Mouse (Mus musculus) forebrain, embryonic 12.5 days (tissue): ENCODE results near the gene Ptx4. TPM values are rescaled to one million over a fixed set of nuclear protein-coding genes. Genes with fewer than 3 reads are reported as not detected.

Experiments
- ATAC-seq: fragments of 200-750 bp; cut with Nextera tagmentation; 2 replicates; pipeline ENCODE4 v1.8.0; 2017; ENCODE audit warnings: moderate TSS enrichment; ENCODE audit not compliant: low FRiP score
- H3K27ac ChIP-seq: fragments of 300-500 bp; sonication (generic); 2 replicates; pipeline ENCODE4 v1.5.1; 2016; ENCODE audit warnings: mild to moderate bottlenecking
- H3K27me3 ChIP-seq: fragments of 300-500 bp; sonication (generic); 2 replicates; pipeline ENCODE4 v1.6.1; 2016; ENCODE audit warnings: mild to moderate bottlenecking
- H3K36me3 ChIP-seq: fragments of 300-500 bp; sonication (generic); replicated peaks from 2 replicates; pipeline ENCODE4 v1.6.1; 2016; ENCODE audit warnings: mild to moderate bottlenecking
- H3K4me1 ChIP-seq: fragments of 300-500 bp; sonication (generic); 2 replicates; pipeline ENCODE4 v1.6.1; 2016
- H3K4me2 ChIP-seq: fragments of 300-500 bp; sonication (generic); 2 replicates; pipeline ENCODE4 v1.6.1; 2016; ENCODE audit warnings: mild to moderate bottlenecking, moderate library complexity
- H3K4me3 ChIP-seq: fragments of 300-500 bp; sonication (generic); replicated peaks from 2 replicates; pipeline ENCODE4 v1.5.1; 2016; ENCODE audit warnings: mild to moderate bottlenecking
- H3K9ac ChIP-seq: fragments of 300-500 bp; sonication (generic); 2 replicates; pipeline ENCODE4 v1.6.1; 2016; ENCODE audit warnings: mild to moderate bottlenecking
- H3K9me3 ChIP-seq: fragments of 300-500 bp; sonication (generic); 2 replicates; pipeline ENCODE4 v1.6.1; 2016
- WGBS: fragments of 180-500 bp; shearing (Covaris S2); methylation state at CpG from one replicate; pipeline ENCODE4 v1.1.7; 2016; 5-methylcytosine and 5-hydroxymethylcytosine counted together
- polyA plus RNA-seq: library from polyadenylated mRNA; unstranded; fragments of >200 nt; fragmentation: Nextera tagmentation; extraction: Ambion mirVana; gene quantifications from 2 replicates; pipeline ENCODE4 v1.2.1, GENCODE M21; 2016

The Ptx4 gene
- polyA plus RNA-seq, 1 experiment from 2014 or later = 0.18 TPM

DNA sequence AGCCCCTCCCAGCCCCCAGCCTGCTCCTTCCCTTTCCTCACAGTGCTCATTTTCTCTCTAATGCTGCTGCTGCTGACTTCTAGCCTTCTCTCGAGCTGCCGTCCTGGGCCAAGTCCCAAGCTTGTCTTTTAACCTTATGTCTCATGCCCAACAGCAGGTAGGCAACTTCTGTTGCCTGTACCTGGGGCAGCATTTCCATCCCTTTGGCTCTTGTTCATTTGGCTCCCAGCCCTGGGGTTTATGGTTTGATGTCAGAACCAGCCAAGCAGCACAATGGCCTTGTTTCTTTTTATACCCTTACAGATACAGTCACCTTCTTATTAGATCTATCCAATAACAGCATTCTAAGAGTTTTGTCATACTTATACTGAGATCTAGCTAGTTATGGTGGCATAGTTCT lies 24.3 kb upstream of the Ptx4 start:
- H3K36me3 ChIP-seq = peaks cover 70% of the 10 kb centered on the region
- no peaks in the 10 kb centered on the region for H3K9me3 ChIP-seq
- no peak for ATAC-seq
- H3K4me1 ChIP-seq = no peaks in the 10 kb centered on the region
- no peaks in the 10 kb centered on the region for H3K27me3 ChIP-seq
- H3K4me2 ChIP-seq = no peak overlapping the region
- no peak overlapping the region for H3K27ac ChIP-seq
- H3K4me3 ChIP-seq = no peak overlapping the region
- H3K9ac ChIP-seq = no peak overlapping the region
- WGBS = 87% methylated on average over 2 of the region's 2 CpGs

DNA sequence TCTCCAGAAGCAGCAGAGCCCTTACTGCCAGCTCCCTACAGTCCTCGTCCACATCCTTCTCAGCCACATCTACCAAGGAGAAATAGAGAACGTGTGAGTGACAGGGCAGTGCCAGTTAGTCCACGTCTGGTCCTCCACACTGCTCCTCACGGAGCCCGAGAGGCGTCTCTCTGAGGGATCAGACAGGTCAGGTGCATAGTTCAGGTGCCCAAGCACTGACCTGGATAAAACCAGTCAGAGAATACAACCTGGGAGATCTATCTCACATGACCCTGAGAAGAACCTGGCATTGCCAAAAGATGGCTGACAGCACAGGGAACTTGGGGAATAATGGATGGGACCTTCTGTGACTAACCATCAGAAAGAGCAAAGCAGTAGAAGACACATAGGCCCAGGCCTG lies 20.5 kb upstream of the Ptx4 start:
- Histone ChIP-seq H3K4me1 (no peaks in the 10 kb centered on the region), H3K9ac (no peak overlapping the region), H3K27me3 (no peaks in the 10 kb centered on the region), H3K4me2 (no peak overlapping the region), H3K4me3 (no peak overlapping the region), H3K36me3 (peaks cover 81% of the 10 kb centered on the region), H3K9me3 (no peaks in the 10 kb centered on the region), H3K27ac (no peak overlapping the region)
- no peak for ATAC-seq
- 90% methylated on average over 6 of the region's 6 CpGs for WGBS

DNA sequence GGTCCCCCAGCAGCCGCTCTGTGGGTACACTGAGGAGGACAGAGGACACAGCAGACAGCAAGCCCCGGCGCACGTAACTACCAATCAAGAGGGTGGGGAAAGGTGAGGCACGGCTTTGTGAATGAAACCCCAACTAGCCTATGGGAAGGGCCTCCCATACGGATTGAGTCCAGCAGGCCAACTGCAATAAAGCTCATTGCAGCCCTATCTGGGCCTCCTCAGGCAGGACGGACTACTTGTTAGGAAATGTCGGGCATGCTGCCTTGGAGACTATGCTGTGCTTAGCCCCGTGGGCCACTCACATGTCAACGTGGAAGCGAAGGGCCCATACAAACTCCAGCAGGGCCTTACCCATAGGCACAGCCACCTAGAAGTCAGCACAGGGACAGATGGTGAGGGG lies 19.2 kb upstream of the Ptx4 start:
- no peak for ATAC-seq
- Histone ChIP-seq H3K9me3 (no peaks in the 10 kb centered on the region), H3K9ac (no peak overlapping the region), H3K4me2 (no peak overlapping the region), H3K4me1 (no peaks in the 10 kb centered on the region), H3K27ac (no peak overlapping the region), H3K27me3 (no peaks in the 10 kb centered on the region), H3K36me3 (peaks cover 93% of the 10 kb centered on the region), H3K4me3 (no peak overlapping the region)
- 92% methylated on average over 11 of the region's 11 CpGs for WGBS

DNA sequence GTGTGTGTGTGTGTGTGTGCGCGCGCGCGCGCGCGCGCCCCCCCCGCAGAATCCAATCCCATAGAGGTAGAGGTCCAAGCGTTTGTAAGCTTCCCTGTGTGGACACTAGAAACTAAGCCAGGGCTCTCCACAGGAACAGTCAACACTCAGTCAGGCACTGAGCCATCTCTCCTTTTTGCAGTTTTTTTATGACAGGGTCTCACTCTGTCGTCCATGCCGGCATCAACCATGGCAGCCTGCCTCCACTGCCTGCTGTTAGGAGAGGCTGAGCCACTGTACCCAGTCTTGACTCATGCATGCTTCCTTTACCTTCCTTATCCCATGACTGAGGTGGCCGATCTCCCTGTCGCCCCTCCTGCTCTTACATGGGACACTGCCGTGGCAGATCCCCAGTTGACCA lies 12.8 kb upstream of the Ptx4 start:
- Histone ChIP-seq H3K9me3 (no peaks in the 10 kb centered on the region), H3K27me3 (no peaks in the 10 kb centered on the region), H3K9ac (no peak overlapping the region), H3K4me1 (no peaks in the 10 kb centered on the region), H3K36me3 (peaks cover 82% of the 10 kb centered on the region), H3K27ac (no peak overlapping the region), H3K4me2 (no peak overlapping the region), H3K4me3 (no peak overlapping the region)
- 97% methylated on average over 14 of the region's 16 CpGs for WGBS
- no peak for ATAC-seq

DNA sequence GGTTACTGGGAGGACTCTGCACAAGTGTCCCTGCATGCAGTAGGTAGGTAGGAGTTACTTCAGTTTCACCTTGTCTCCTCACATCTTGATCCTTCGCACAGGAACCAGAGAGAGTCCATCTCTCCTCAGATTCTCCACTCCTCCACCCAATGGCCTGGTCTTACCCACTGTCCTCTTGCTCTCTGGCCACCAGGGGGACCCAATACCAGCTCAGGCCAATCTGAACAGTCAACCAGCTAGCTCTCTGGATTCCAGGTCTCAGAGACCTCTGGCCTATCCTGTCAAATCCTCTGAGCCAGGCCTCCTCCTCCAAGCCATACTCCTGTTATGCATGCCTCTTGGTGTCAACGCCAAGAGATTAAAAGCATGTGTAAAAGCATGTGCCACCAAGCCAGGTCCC lies 11.0 kb upstream of the Ptx4 start:
- H3K4me3 ChIP-seq = no peak overlapping the region
- H3K9ac ChIP-seq = no peak overlapping the region
- no peak overlapping the region for H3K4me2 ChIP-seq
- WGBS = 91% methylated on average over 2 of the region's 2 CpGs
- H3K36me3 ChIP-seq = peaks cover 71% of the 10 kb centered on the region
- ATAC-seq = no peak
- H3K27ac ChIP-seq = no peak overlapping the region
- H3K27me3 ChIP-seq = no peaks in the 10 kb centered on the region
- no peaks in the 10 kb centered on the region for H3K9me3 ChIP-seq
- H3K4me1 ChIP-seq = peaks cover 2% of the 10 kb centered on the region

DNA sequence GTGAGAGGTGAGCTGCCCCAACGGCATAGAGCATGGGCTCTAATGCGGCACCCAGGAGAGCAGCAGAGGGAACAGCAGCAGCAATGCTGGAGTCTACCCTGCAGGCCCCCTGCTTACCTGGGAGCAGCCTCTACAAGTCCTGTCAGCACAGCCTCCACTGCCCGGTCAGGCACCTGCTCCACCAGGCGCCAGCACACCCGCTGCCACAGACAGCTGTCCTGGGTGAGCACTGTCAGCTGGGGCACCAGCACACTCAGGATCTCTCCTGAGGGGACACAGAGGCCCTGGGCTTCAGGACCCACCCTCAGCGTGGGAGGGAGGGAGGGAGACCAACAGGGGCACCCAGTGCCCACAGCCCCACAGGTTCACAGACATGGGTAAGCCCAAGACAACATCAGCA lies 10.0 kb upstream of the Ptx4 start:
- peaks cover 10% of the 10 kb centered on the region for H3K4me1 ChIP-seq
- no peak overlapping the region for H3K4me2 ChIP-seq
- ATAC-seq = no peak
- H3K27ac ChIP-seq = no peak overlapping the region
- no peak overlapping the region for H3K9ac ChIP-seq
- no peaks in the 10 kb centered on the region for H3K27me3 ChIP-seq
- H3K36me3 ChIP-seq = peaks cover 61% of the 10 kb centered on the region
- no peaks in the 10 kb centered on the region for H3K9me3 ChIP-seq
- no peak overlapping the region for H3K4me3 ChIP-seq
- WGBS = 95% methylated on average over 6 of the region's 6 CpGs

DNA sequence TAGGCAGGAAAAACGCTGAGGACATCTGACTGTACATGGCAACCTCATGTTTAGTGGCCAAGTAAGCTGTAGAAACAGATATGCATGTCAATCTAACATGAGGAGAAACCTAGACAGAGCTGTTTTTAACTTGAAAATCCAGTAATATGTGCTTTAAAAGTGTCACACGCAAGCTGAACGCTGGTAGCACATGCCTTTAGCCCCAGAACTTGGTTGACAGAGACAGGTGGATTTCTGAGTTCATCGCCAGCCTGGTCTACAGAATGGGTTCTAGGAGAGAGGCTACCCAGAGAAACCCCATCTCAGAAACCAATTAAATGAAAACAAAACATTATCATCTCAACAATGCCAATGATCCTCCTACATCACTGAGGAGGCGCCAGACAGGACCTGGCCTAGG lies 9.3 kb upstream of the Ptx4 start:
- H3K9me3 ChIP-seq = no peaks in the 10 kb centered on the region
- WGBS = 95% methylated on average over 5 of the region's 5 CpGs
- H3K4me1 ChIP-seq = peaks cover 12% of the 10 kb centered on the region
- H3K9ac ChIP-seq = no peak overlapping the region
- H3K4me2 ChIP-seq = no peak overlapping the region
- H3K27me3 ChIP-seq = no peaks in the 10 kb centered on the region
- H3K27ac ChIP-seq = no peak overlapping the region
- no peak for ATAC-seq
- peaks cover 55% of the 10 kb centered on the region for H3K36me3 ChIP-seq
- H3K4me3 ChIP-seq = no peak overlapping the region

DNA sequence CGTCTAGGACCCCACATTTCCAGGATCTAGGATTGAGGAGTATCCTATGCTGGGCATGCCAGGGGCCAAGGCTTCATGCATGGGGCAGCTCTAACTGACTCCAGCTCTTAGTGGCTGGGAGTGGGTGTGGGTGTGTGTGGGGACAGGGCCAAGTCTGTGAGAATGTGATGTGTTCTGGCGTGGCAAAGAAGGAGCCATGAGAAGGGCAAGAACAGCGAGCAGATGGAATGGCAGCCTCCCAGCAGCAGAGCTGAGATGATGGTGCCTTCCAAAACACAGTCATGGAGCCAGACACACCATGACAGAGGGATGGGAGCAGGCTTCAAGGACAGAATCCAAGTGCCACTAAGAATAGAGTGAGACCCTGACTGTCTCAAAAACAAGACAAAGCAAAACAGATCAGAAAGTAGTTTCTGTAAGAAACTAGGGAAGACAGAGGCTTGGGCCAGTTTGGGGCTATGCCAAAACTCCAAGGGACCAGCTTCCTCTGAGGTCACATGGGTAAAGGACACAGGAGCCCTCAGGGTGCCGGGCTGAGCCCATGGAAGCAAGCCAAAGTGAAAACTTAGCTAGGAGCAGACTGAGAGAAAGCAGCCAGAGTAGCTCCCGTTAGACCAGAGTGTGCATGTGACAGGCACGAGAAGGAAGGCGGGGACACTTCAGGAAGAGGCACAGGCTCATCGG lies 8.7 kb upstream of the Ptx4 start:
- Histone ChIP-seq H3K9ac (no peak overlapping the region), H3K4me3 (no peak overlapping the region), H3K9me3 (no peaks in the 10 kb centered on the region), H3K36me3 (peaks cover 48% of the 10 kb centered on the region), H3K4me2 (no peak overlapping the region), H3K27me3 (no peaks in the 10 kb centered on the region), H3K4me1 (peaks cover 14% of the 10 kb centered on the region), H3K27ac (no peak overlapping the region)
- no peak for ATAC-seq
- 90% methylated on average over 8 of the region's 8 CpGs for WGBS

DNA sequence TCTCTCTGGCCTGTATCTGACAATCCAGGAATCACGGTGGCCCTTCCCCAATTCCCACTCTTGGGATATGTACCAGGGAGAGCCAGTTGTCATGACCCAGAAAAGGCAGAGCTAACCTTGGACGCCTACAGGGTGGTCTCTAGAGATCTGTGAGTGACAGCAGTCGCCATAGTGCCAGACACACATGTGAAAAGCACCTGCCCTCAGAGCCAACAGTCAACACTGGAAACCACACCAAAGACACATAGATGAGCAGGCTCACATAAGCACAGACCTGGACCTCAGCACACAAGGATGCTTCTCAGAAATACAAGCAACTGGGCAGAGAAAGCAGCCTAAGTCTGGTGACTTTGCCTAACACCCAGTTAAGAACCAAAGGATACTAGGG lies 8.1 kb upstream of the Ptx4 start:
- Histone ChIP-seq H3K36me3 (peaks cover 43% of the 10 kb centered on the region), H3K4me3 (no peak overlapping the region), H3K9me3 (no peaks in the 10 kb centered on the region), H3K4me2 (no peak overlapping the region), H3K9ac (no peak overlapping the region), H3K4me1 (peaks cover 14% of the 10 kb centered on the region), H3K27ac (no peak overlapping the region), H3K27me3 (no peaks in the 10 kb centered on the region)
- 87% methylated on average over 3 of the region's 3 CpGs for WGBS
- no peak for ATAC-seq

DNA sequence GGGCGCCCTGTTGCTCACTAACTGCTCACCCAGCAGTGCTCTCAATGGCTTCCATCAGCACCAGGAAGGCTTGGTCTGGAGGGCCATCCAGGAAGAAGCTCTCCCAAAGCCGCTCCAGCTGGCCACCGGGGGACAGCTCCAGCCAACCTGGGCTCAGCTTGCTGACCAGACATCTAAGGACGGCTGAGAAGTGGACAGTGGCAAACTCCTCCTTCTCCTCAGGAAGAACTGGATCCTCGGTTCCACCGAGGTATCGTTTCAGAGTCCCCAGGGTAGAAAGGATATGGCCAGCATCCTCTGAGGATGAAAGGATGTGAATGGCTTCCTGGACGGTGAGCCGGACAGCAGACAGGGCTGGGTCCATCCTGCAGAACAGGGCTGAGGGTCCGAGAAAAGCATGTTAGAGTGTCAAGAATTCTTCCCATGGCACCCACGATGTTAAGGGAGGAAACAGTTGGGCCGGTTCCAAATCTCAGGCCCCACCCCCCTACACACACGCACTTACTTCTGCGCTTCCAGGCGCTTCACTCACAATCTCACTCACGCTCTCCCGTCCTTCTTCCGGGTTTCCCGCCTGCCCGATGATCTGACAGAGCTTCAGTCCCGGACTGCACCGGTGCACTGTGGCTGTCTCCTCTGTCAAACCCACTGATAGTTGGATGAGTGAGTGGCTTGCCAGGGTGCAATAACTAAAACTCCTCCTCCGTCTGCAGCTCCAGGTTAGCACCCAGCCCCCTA lies 5.5 kb upstream of the Ptx4 start:
- Histone ChIP-seq H3K36me3 (peaks cover 17% of the 10 kb centered on the region), H3K4me1 (peaks cover 14% of the 10 kb centered on the region), H3K27me3 (peaks cover 5% of the 10 kb centered on the region; the same call in 1 of the 2 replicates), H3K27ac (peak overlapping the region; percentile 90), H3K9me3 (no peaks in the 10 kb centered on the region), H3K9ac (peak overlapping the region; percentile 81), H3K4me3 (peak overlapping the region; percentile 63), H3K4me2 (peak overlapping the region; percentile 97)
- WGBS = 11% methylated on average over 23 of the region's 23 CpGs
- peak; percentile 63 for ATAC-seq

DNA sequence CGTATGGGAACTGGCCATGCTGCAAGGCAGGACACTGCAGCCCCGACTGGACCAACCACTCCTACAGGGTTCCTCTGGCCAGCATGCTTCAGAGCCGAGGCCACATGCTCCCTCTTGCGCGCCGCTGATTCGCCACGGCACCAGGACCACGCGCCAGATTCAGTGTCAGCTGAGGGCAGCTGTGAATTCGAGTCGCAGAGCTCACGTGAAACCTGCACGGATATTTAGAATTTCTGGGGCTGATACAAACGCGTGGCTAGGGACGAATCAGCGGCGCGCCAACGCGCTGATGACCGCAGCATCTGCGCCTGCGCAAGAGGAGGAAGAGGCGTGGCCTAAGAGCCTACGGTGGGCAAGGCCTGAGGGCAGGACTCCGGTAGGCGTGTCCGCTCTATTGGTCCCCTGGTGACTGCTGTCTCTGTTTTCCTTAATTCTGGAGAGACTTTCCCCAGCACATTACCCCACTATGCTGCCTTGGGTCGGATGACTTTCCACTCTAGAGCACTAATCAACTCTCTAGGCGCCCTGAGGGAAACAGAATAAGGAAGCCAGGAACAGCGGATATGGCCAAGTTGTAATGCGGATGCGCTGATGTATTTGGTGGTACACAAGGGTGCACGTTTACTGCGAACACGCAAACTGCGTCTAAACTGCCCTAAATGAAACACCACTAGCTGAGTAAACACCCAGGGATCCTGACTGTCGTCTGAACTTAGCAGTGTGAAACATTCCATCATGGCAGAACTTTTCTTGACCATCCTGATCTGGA lies 4.7 kb upstream of the Ptx4 start, which contains the start of gene Telo2:
TSS of gene Telo2 (minus strand) at position 304 of the 769 bp plus-strand sequence.
- Histone ChIP-seq H3K36me3 (peaks cover 9% of the 10 kb centered on the region), H3K4me1 (peaks cover 14% of the 10 kb centered on the region), H3K27ac (peak within 1 kb of the TSS; percentile 90), H3K9me3 (no peaks in the 10 kb centered on the region), H3K4me2 (peak within 1 kb of the TSS; percentile 97), H3K27me3 (peaks cover 8% of the 10 kb centered on the region; the same call in 1 of the 2 replicates), H3K4me3 (peak within 1 kb of the TSS; percentile 63), H3K9ac (peak within 1 kb of the TSS; percentile 81)
- ATAC-seq = peak; percentile 97
- WGBS = 6% methylated on average over 40 of the region's 40 CpGs

DNA sequence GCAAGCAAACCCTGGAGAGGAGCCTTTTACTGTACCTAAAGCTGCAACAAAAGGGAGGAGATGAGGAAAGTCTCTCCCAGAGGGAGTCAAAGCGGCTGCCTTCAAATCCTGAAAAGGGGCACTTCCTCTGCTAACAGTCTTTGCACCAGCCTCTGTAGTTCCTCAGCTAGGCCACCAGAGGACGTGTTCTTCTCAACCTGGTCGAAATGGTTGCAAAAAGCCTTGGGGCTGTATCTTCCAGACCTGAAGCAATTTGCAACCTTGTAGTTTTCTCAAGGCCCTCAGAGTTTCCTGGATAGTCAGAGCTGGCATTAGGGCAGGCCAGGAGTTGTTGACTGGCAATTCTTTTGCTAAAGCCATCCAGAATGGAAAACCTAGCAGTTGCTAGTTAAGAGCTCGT lies 3.3 kb upstream of the Ptx4 start:
- ATAC-seq = no peak
- Histone ChIP-seq H3K4me2 (no peak overlapping the region), H3K4me3 (no peak overlapping the region)

More for the DNA sequence above, 3.3 kb upstream of the Ptx4 start:
- Histone ChIP-seq H3K27me3 (peaks cover 11% of the 10 kb centered on the region; the same call in 1 of the 2 replicates), H3K36me3 (0 out of 2 replicates have a peak, but pooled peaks cover 7% of the 10 kb centered on the region), H3K9me3 (no peaks in the 10 kb centered on the region), H3K9ac (no peak overlapping the region), H3K27ac (no peak overlapping the region), H3K4me1 (peaks cover 14% of the 10 kb centered on the region)
- 31% methylated on average over 4 of the region's 4 CpGs for WGBS
